Mouse (Mus musculus) hindbrain, embryonic 16.5 days (tissue): ENCODE measurements around the gene Gm28710. TPM values are rescaled to one million over a fixed set of nuclear protein-coding genes. Genes with fewer than 3 reads are reported as not detected.

Experiments used
- ATAC-seq: fragments of 200-750 bp; cut with Nextera tagmentation; 2 replicates; pipeline ENCODE4 v1.8.0; 2017; ENCODE audit warnings: moderate TSS enrichment, moderate library complexity
- H3K27ac ChIP-seq: fragments of 300-500 bp; sonication (generic); 2 replicates; pipeline ENCODE4 v1.5.1; 2014; ENCODE audit warnings: low read depth, mild to moderate bottlenecking, control low read depth, low read length, moderate library complexity
- H3K27me3 ChIP-seq: fragments of 300-500 bp; sonication (generic); replicated peaks from 2 replicates; pipeline ENCODE4 v1.6.1; 2014; ENCODE audit warnings: low read length; ENCODE audit not compliant: control insufficient read depth, insufficient read depth
- H3K36me3 ChIP-seq: fragments of 300-500 bp; sonication (generic); 2 replicates; pipeline ENCODE4 v1.6.1; 2014; ENCODE audit warnings: mild to moderate bottlenecking, low read length, moderate library complexity, mixed read lengths; ENCODE audit not compliant: control insufficient read depth, insufficient read depth
- H3K4me1 ChIP-seq: fragments of 300-500 bp; sonication (generic); 2 replicates; pipeline ENCODE4 v1.6.1; 2014; ENCODE audit warnings: low read depth, low read length; ENCODE audit not compliant: control insufficient read depth, insufficient read depth
- H3K4me2 ChIP-seq: fragments of 300-500 bp; sonication (generic); 2 replicates; pipeline ENCODE4 v1.6.1; 2014; ENCODE audit warnings: mild to moderate bottlenecking, low read length, control low read depth, moderate library complexity
- H3K4me3 ChIP-seq: fragments of 300-500 bp; sonication (generic); 2 replicates; pipeline ENCODE4 v1.5.1; 2014; ENCODE audit warnings: mild to moderate bottlenecking, low read length, control low read depth, moderate library complexity
- H3K9ac ChIP-seq: fragments of 300-500 bp; sonication (generic); 2 replicates; pipeline ENCODE4 v1.6.1; 2014; ENCODE audit warnings: low read depth, mild to moderate bottlenecking, control low read depth, low read length, moderate library complexity
- H3K9me3 ChIP-seq: fragments of 300-500 bp; sonication (generic); 2 replicates; pipeline ENCODE4 v1.6.1; 2014; ENCODE audit warnings: mild to moderate bottlenecking, low read length, moderate library complexity; ENCODE audit not compliant: control insufficient read depth
- WGBS: fragments of 180-500 bp; shearing (Covaris S2); extraction: QIAGEN DNeasy Blood & Tissue Kit; methylation state at CpG from one replicate; pipeline ENCODE4 v1.1.7; 2014; 5-methylcytosine and 5-hydroxymethylcytosine counted together
- polyA plus RNA-seq: library from polyadenylated mRNA; unstranded; fragments of >200 nt; fragmentation: Nextera tagmentation; extraction: Ambion mirVana; gene quantifications from 2 replicates; pipeline ENCODE4 v1.2.1, GENCODE M21; 2015

Gm28710 gene
- polyA plus RNA-seq, 1 experiment from 2014 or later, result not detected

DNA sequence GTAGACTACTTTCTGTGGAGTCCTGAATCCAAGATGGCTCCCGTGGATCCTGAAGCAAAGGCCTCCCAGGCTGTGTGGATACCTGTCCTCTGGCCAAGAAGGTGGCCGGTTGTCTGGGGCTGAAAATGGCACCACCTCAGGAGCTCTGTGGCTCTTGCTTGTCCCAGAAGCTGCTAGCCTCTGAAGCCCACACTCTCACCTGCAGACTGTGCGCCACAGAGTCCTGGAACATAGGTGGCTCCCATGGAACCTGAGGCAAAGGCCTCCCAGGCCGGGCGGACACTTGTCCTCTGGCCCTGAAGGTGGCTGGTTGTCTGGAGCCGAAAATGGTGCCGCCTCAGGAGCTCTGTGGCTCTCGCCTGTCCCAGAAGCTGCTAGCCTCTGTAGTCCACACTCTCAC lies 128.2 kb downstream of the Gm28710 start:
- ATAC-seq, result no peak
- 93% methylated on average over 8 of the region's 8 CpGs for WGBS
- no peak overlapping the region for H3K4me2 ChIP-seq
- H3K9me3 ChIP-seq, result no peaks in the 10 kb centered on the region
- H3K9ac ChIP-seq, result no peak overlapping the region
- no peaks in the 10 kb centered on the region for H3K27me3 ChIP-seq
- H3K4me1 ChIP-seq, result no peaks in the 10 kb centered on the region
- no peak overlapping the region for H3K27ac ChIP-seq
- H3K36me3 ChIP-seq, result no peaks in the 10 kb centered on the region
- H3K4me3 ChIP-seq, result no peak overlapping the region

- H3K9ac ChIP-seq, result no peak overlapping the region
- WGBS, result 72% methylated on average over 1 of the region's 1 CpGs
- no peak for ATAC-seq
Observed at GRCm38 (mm10) chr5:16922473-16922872, 130.9 kb downstream of the Gm28710 start.

More at GRCm38 (mm10) chr5:16922473-16922872, 130.9 kb downstream of the Gm28710 start:
- Histone ChIP-seq H3K4me2 (no peak overlapping the region), H3K27ac (no peak overlapping the region), H3K36me3 (no peaks in the 10 kb centered on the region), H3K27me3 (no peaks in the 10 kb centered on the region), H3K4me1 (no peaks in the 10 kb centered on the region), H3K4me3 (no peak overlapping the region), H3K9me3 (no peaks in the 10 kb centered on the region)

Other genes with a start within 250 kb of the Gm28710 start
- gene Hgf, start 238.3 kb upstream of the Gm28710 start, polyA plus RNA-seq, result 0.42 and 0.48 TPM in 2 replicates